Mouse (Mus musculus): ENCODE results near the gene Ggt5. TPM values are rescaled to one million over a fixed set of nuclear protein-coding genes. Genes with fewer than 3 reads are reported as not detected.

Ggt5 gene
- polyA plus RNA-seq, 1 experiment from 2014 or later, result 3.9 TPM

DNA sequence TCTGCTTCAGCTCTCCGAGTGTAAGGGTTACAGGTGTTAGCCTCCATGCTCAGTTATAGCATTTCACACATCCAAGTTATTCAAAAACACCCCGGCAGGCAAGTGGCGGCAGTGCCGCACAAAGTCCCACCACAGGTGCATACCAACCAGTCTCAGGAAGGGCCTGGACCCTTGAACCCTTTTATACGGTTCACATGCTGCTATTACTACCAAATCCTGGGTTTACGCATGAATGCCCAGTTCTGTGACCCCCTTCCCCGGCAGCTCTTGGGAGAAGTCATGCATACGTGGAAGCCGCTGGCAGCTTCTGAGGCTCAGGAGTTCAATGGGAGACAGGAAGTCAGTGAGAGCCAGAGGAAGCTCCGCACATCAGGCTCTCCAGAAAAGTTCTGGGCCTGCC lies 16.0 kb upstream of the Ggt5 start:
- H3K9me3 ChIP-seq (ENCODE audit: control insufficient read depth, low read length), result no peaks in the 10 kb centered on the region
- ATAC-seq (ENCODE audit: low FRiP score, low TSS enrichment), result peak; percentile 54; the same call in 1 of the 2 replicates

DNA sequence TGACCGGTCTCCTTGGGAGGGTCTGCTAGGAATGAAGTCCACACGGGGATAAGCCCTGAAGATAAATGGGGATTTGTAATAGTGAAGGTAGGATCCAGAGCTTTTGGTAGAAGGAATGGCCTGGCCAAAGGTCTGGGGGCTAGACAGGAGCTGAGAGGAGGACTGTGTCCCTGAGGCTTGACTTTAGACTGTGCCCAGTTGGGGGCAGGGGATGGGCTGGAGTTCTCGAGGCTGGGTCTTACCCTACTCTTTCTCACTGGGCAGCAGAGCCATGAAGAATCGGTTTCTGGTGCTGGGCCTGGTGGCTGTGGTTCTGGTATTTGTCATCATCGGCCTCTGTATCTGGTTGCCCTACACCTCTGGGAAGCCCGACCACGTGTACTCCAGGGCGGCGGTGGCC lies 15.2 kb upstream of the Ggt5 start:
- Histone ChIP-seq H3K4me2 (replicated peaks; ENCODE audit: low read depth, low read length) (no peak overlapping the region), H3K27me3 (ENCODE audit: control insufficient read depth, insufficient read depth, low read length) (no peaks in the 10 kb centered on the region), H3K27ac (ENCODE audit: low read depth, low read length) (0 out of 2 replicates have a peak overlapping the region, but pooled peaks have one; percentile 17), H3K4me3 (ENCODE audit: low read length) (no peak overlapping the region), H3K9ac (ENCODE audit: low read depth, low read length) (no peak overlapping the region), H3K4me1 (ENCODE audit: control insufficient read depth, insufficient read depth, low read length) (peaks cover 4% of the 10 kb centered on the region; the same call in 1 of the 2 replicates), H3K9me3 (ENCODE audit: control insufficient read depth, low read length) (no peaks in the 10 kb centered on the region), H3K36me3 (ENCODE audit: control insufficient read depth, insufficient read depth, low read length) (no peaks in the 10 kb centered on the region)
- no peak; the same call in 1 of the 2 replicates for ATAC-seq (ENCODE audit: low FRiP score, low TSS enrichment)
- WGBS, result 91% methylated on average over 9 of the region's 9 CpGs

More for the DNA sequence above, 16.0 kb upstream of the Ggt5 start:
- Histone ChIP-seq H3K27ac (ENCODE audit: low read depth, low read length) (peak overlapping the region; percentile 24; the same call in 1 of the 2 replicates), H3K4me1 (ENCODE audit: control insufficient read depth, insufficient read depth, low read length) (peaks cover 11% of the 10 kb centered on the region), H3K9ac (ENCODE audit: low read depth, low read length) (no peak overlapping the region), H3K36me3 (ENCODE audit: control insufficient read depth, insufficient read depth, low read length) (no peaks in the 10 kb centered on the region), H3K4me2 (replicated peaks; ENCODE audit: low read depth, low read length) (no peak overlapping the region), H3K4me3 (ENCODE audit: low read length) (no peak overlapping the region), H3K27me3 (ENCODE audit: control insufficient read depth, insufficient read depth, low read length) (no peaks in the 10 kb centered on the region)
- WGBS, result 41% methylated on average over 10 of the region's 10 CpGs

DNA sequence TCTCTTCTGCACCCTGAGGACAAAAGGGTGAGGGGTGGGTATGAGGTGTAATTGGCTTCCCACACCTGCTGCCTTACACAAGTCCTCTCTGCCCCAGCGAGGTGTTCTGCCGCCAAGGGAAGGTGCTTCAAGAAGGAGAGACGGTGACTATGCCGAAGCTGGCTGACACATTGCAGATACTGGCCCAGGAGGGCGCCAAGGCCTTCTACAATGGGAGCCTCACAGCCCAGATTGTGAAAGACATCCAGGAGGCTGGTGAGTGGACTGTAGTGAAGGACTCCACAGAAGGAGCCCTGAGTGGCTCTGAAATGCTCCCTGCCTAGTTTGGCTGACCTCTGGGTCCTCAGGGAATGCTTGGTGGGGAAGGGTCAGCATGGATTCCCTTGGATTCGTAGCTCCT lies 10.0 kb upstream of the Ggt5 start:
- WGBS, result 87% methylated on average over 6 of the region's 6 CpGs
- ATAC-seq (ENCODE audit: low FRiP score, low TSS enrichment), result no peak

DNA sequence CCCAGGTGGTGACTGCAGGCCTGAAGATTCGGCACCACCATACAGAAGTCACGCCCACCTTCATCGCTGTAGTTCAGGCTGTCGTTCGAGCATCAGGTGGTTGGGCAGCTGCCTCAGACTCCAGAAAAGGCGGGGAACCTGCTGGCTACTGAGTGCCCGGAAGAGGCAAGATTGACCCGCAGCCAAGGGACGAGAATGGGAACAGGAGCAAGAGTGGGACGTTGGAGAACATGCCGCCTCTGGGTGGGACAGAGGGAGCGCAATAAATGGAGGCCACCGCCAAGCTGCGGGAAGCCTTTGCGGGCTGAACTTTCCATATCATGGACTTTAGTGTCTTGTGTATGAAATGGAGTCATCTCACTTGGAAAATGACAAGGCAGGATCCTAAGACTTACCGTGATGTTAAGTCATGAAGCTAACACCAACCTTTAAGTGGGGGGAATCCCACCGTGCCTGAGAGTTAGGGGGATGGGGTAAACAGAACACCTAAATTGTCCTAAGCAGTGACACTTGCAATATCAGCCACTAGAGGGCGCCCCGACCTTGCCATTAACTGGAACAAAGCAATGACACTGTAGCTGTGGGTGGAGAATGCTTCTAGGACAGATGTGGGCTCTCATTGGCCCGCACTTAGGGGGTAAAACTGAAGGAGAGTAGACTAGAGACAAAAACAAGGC lies 3.1 kb upstream of the Ggt5 start:
- H3K4me2 ChIP-seq (replicated peaks; ENCODE audit: low read depth, low read length), result peak overlapping the region; percentile 15; the same call in 1 of the 2 replicates
- no peaks in the 10 kb centered on the region for H3K27me3 ChIP-seq (ENCODE audit: control insufficient read depth, insufficient read depth, low read length)
- peaks cover 21% of the 10 kb centered on the region for H3K4me1 ChIP-seq (ENCODE audit: control insufficient read depth, insufficient read depth, low read length)
- ATAC-seq (ENCODE audit: low FRiP score, low TSS enrichment), result peak; percentile 63
- peak overlapping the region; percentile 42; the same call in 1 of the 2 replicates for H3K9ac ChIP-seq (ENCODE audit: low read depth, low read length)
- 20% methylated on average over 20 of the region's 20 CpGs for whole genome bisulfite sequencing
- no peak overlapping the region for H3K4me3 ChIP-seq (ENCODE audit: low read length)
- no peaks in the 10 kb centered on the region for H3K36me3 ChIP-seq (ENCODE audit: control insufficient read depth, insufficient read depth, low read length)
- H3K9me3 ChIP-seq (ENCODE audit: control insufficient read depth, low read length), result no peaks in the 10 kb centered on the region
- no peak overlapping the region for H3K27ac ChIP-seq (ENCODE audit: low read depth, low read length)

More for the DNA sequence above, 10.0 kb upstream of the Ggt5 start:
- H3K4me2 ChIP-seq (replicated peaks; ENCODE audit: low read depth, low read length), result no peak overlapping the region
- no peaks in the 10 kb centered on the region for H3K9me3 ChIP-seq (ENCODE audit: control insufficient read depth, low read length)
- H3K27me3 ChIP-seq (ENCODE audit: control insufficient read depth, insufficient read depth, low read length), result no peaks in the 10 kb centered on the region
- no peak overlapping the region for H3K27ac ChIP-seq (ENCODE audit: low read depth, low read length)
- no peaks in the 10 kb centered on the region for H3K4me1 ChIP-seq (ENCODE audit: control insufficient read depth, insufficient read depth, low read length)
- no peak overlapping the region for H3K4me3 ChIP-seq (ENCODE audit: low read length)
- H3K36me3 ChIP-seq (ENCODE audit: control insufficient read depth, insufficient read depth, low read length), result no peaks in the 10 kb centered on the region
- H3K9ac ChIP-seq (ENCODE audit: low read depth, low read length), result no peak overlapping the region

DNA sequence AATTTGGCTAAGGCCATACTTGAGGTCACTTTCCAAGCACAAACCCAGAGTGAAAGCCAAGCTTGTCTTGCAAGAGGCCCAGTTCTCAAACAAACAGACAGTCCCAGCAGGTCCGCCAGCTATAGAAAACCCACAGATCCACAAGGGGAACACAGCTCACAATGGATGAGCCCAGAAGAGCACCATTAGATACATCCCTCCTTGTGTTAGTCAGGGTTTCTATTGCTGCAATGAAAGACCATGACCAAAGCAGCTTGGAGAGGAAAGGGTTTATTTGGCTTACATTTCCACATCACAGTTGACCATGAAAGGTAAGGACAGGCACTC lies 2.6 kb upstream of the Ggt5 start:
- ATAC-seq (ENCODE audit: low FRiP score, low TSS enrichment), result no peak
- Histone ChIP-seq H3K4me1 (ENCODE audit: control insufficient read depth, insufficient read depth, low read length) (peaks cover 25% of the 10 kb centered on the region), H3K27me3 (ENCODE audit: control insufficient read depth, insufficient read depth, low read length) (no peaks in the 10 kb centered on the region), H3K4me3 (ENCODE audit: low read length) (no peak overlapping the region), H3K36me3 (ENCODE audit: control insufficient read depth, insufficient read depth, low read length) (no peaks in the 10 kb centered on the region), H3K27ac (ENCODE audit: low read depth, low read length) (no peak overlapping the region), H3K9me3 (ENCODE audit: control insufficient read depth, low read length) (no peaks in the 10 kb centered on the region), H3K4me2 (replicated peaks; ENCODE audit: low read depth, low read length) (no peak overlapping the region), H3K9ac (ENCODE audit: low read depth, low read length) (no peak overlapping the region)
- WGBS, result 93% methylated on average over 1 of the region's 1 CpGs

DNA sequence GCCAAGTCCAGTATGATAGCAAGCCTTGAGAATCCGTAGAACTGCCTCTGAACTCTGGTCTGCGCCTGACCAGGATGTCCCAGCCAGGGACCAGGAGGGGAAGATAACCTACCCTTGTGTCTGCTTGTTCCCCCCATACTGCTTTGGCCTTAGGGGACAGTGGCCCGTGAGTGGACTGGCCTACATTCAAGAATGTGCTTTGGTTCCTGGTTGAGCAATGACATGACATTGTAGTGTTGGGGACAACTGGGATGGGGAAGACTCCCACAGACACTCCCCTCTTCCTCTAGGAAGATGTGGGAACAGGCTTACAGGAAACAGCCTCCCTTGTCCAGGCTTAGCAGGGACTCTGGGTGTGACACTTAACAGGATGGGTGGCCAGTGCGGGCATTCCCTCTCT lies 1.4 kb upstream of the Ggt5 start:
- no peak overlapping the region for H3K9ac ChIP-seq (ENCODE audit: low read depth, low read length)
- peaks cover 28% of the 10 kb centered on the region for H3K4me1 ChIP-seq (ENCODE audit: control insufficient read depth, insufficient read depth, low read length)
- no peaks in the 10 kb centered on the region for H3K27me3 ChIP-seq (ENCODE audit: control insufficient read depth, insufficient read depth, low read length)
- no peaks in the 10 kb centered on the region for H3K36me3 ChIP-seq (ENCODE audit: control insufficient read depth, insufficient read depth, low read length)
- H3K9me3 ChIP-seq (ENCODE audit: control insufficient read depth, low read length), result no peaks in the 10 kb centered on the region
- H3K4me2 ChIP-seq (replicated peaks; ENCODE audit: low read depth, low read length), result no peak overlapping the region
- ATAC-seq (ENCODE audit: low FRiP score, low TSS enrichment), result no peak
- H3K4me3 ChIP-seq (ENCODE audit: low read length), result no peak overlapping the region
- WGBS, result 82% methylated on average over 4 of the region's 4 CpGs
- H3K27ac ChIP-seq (ENCODE audit: low read depth, low read length), result no peak overlapping the region

DNA sequence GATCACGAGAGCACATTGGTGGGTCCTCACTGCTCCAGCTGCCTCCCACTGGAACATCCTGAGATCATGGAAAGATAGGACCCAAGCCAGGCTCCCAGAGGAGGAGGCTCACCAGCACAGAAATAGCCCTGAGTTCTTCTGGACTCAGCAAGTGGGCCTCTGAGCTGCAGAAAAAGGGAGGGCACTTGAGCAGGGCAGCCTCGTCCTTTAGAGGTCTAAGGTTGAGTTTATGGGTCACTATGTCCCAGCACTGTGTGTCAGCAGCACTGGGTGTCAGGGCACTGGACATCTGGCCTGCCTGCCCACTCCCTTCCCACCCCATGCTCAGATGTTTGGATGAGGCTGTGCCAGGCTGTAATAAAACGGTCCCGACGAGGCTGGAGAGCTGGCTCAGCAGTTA lies 804 bp upstream of the Ggt5 start:
- H3K27ac ChIP-seq (ENCODE audit: low read depth, low read length), result no peak overlapping the region
- H3K4me1 ChIP-seq (ENCODE audit: control insufficient read depth, insufficient read depth, low read length), result peaks cover 28% of the 10 kb centered on the region
- 37% methylated on average over 5 of the region's 5 CpGs for WGBS
- H3K4me3 ChIP-seq (ENCODE audit: low read length), result no peak overlapping the region
- H3K9ac ChIP-seq (ENCODE audit: low read depth, low read length), result no peak overlapping the region
- no peak for ATAC-seq (ENCODE audit: low FRiP score, low TSS enrichment)
- no peaks in the 10 kb centered on the region for H3K27me3 ChIP-seq (ENCODE audit: control insufficient read depth, insufficient read depth, low read length)
- H3K9me3 ChIP-seq (ENCODE audit: control insufficient read depth, low read length), result no peaks in the 10 kb centered on the region
- H3K4me2 ChIP-seq (replicated peaks; ENCODE audit: low read depth, low read length), result no peak overlapping the region
- no peaks in the 10 kb centered on the region for H3K36me3 ChIP-seq (ENCODE audit: control insufficient read depth, insufficient read depth, low read length)

DNA sequence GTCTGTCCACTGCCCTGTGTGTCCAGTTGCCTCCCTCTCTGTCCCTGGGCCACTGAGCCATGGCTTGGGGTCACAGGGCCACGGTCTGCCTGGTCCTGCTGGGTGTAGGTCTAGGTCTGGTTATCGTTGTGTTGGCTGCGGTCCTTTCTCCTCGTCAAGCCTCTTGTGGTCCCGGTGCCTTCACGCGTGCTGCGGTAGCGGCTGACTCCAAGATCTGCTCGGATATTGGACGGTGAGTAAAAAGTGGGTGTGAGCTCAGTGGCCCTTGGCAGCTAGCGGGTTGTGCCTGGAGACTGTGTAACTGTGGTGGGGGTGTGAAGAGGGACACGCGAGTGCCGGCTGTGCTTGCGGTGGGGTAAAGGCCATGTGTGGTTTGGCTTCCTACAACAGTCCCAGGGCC lies 511 bp downstream of the Ggt5 start:
- 39% methylated on average over 16 of the region's 16 CpGs for WGBS
- peak; percentile 9; the same call in 1 of the 2 replicates for ATAC-seq (ENCODE audit: low FRiP score, low TSS enrichment)
- Histone ChIP-seq H3K4me1 (ENCODE audit: control insufficient read depth, insufficient read depth, low read length) (peaks cover 28% of the 10 kb centered on the region), H3K4me3 (ENCODE audit: low read length) (peak overlapping the region; percentile 22), H3K9ac (ENCODE audit: low read depth, low read length) (peak overlapping the region; percentile 51; the same call in 1 of the 2 replicates), H3K9me3 (ENCODE audit: control insufficient read depth, low read length) (no peaks in the 10 kb centered on the region), H3K36me3 (ENCODE audit: control insufficient read depth, insufficient read depth, low read length) (no peaks in the 10 kb centered on the region), H3K27me3 (ENCODE audit: control insufficient read depth, insufficient read depth, low read length) (no peaks in the 10 kb centered on the region), H3K4me2 (replicated peaks; ENCODE audit: low read depth, low read length) (peak overlapping the region; percentile 38), H3K27ac (ENCODE audit: low read depth, low read length) (peak overlapping the region; percentile 93)

DNA sequence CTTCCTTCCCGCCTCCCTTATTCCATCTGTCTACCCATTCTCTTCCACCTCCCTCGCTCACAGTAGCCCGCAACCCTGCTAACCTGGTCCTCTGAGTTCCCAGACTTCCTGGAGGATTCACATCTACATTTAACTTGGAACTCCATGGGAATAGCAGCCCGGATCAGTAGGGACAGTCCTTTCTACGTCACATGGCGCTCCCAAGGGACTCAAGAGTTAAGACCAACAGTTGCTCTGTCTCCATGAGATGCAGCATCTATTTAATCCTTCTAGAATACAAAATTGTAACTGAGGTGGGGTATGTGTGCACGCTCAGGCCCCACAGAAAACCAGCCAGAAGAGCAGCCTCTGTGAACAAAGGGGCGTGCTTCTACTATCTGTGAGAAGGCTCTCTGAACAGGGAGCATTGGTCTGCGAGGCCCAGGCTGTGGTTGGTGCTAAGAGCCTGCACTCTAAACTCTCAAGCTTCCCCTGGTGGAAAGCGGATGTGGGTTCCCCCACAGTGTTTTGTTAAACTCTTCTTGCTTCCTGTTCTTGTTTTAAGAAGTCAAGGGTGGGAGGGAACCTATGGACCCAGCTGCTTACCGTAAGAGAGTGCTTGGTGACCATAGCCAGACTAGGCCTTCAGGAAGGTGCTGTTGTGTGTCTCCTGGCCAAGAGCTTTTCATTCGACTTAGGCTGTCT lies 2.2 kb downstream of the Ggt5 start:
- no peak for ATAC-seq (ENCODE audit: low FRiP score, low TSS enrichment)
- no peak overlapping the region for H3K4me2 ChIP-seq (replicated peaks; ENCODE audit: low read depth, low read length)
- H3K4me1 ChIP-seq (ENCODE audit: control insufficient read depth, insufficient read depth, low read length), result peaks cover 28% of the 10 kb centered on the region
- H3K27me3 ChIP-seq (ENCODE audit: control insufficient read depth, insufficient read depth, low read length), result no peaks in the 10 kb centered on the region
- H3K36me3 ChIP-seq (ENCODE audit: control insufficient read depth, insufficient read depth, low read length), result no peaks in the 10 kb centered on the region
- WGBS, result 64% methylated on average over 12 of the region's 12 CpGs
- H3K9ac ChIP-seq (ENCODE audit: low read depth, low read length), result no peak overlapping the region
- peak overlapping the region; percentile 57; the same call in 1 of the 2 replicates for H3K27ac ChIP-seq (ENCODE audit: low read depth, low read length)
- no peaks in the 10 kb centered on the region for H3K9me3 ChIP-seq (ENCODE audit: control insufficient read depth, low read length)
- H3K4me3 ChIP-seq (ENCODE audit: low read length), result no peak overlapping the region
